Mouse (Mus musculus) G1E (cell line): ENCODE data around the gene Dstn.

Experiments used
- CTCF ChIP-seq: IDR thresholded peaks from 2 replicates; pipeline ENCODE4 v1.5.1; 2012; ENCODE audit warnings: low read depth, low read length, inconsistent platforms, mixed read lengths
- TAL1 ChIP-seq: conservative IDR thresholded peaks from 2 replicates; pipeline ENCODE4 v1.6.1; 2012; ENCODE audit warnings: low read depth, low read length, inconsistent platforms, mixed read lengths

DNA sequence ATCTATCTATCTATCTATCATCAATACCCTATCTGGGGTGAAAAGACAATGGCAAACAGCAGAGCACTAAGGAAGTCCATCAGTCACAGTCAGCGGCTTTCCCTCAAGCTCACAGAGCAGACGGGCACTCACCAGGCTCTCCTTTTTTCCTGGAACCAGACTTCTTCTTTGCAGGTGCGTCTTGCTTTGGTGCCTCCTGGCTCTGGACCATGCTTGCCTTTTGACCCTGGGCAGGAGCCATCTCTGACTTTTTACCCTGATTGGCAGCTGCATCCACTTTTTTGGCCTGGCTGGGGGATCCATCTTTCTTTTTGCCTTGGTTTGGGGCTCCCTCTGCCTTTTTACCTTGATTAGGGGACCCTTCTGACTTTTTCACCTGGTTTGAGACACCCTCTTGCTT, 72.9 kb downstream of the Dstn start:
- no peak for TF ChIP-seq TAL1
- no peak for TF ChIP-seq CTCF
